Mouse (Mus musculus) hindbrain, postnatal 0 days (tissue): ENCODE results near the gene Gm1527. TPM values are rescaled to one million over a fixed set of nuclear protein-coding genes. Genes with fewer than 3 reads are reported as not detected.
"Not testable (repeated sequence)": the region's sequence is repeated elsewhere in the genome, so short reads cannot be mapped to it uniquely, and the experiment has no call there.

Source experiments
- ATAC-seq: fragments of 200-750 bp; cut with Nextera tagmentation; 2 replicates; pipeline ENCODE4 v1.8.0; 2017; ENCODE audit warnings: mild to moderate bottlenecking, moderate TSS enrichment, moderate library complexity
- DNase-seq: peaks from one replicate; pipeline ENCODE4 v3.0.0-alpha.2; 2015; ENCODE audit warnings: low spot score
- H3K27ac ChIP-seq: fragments of 300-500 bp; sonication (generic); 2 replicates; pipeline ENCODE4 v1.5.1; 2014; ENCODE audit warnings: mild to moderate bottlenecking
- H3K27me3 ChIP-seq: fragments of 300-500 bp; sonication (generic); 2 replicates; pipeline ENCODE4 v1.6.1; 2014; ENCODE audit warnings: low read length, mixed read lengths; ENCODE audit not compliant: insufficient read depth
- H3K36me3 ChIP-seq: fragments of 300-500 bp; sonication (generic); 2 replicates; pipeline ENCODE4 v1.6.1; 2014; ENCODE audit warnings: low read length, mixed read lengths; ENCODE audit not compliant: insufficient read depth
- H3K4me1 ChIP-seq: fragments of 300-500 bp; sonication (generic); 2 replicates; pipeline ENCODE4 v1.6.1; 2014; ENCODE audit warnings: antibody characterized with exemption, low read length, mixed read lengths; ENCODE audit not compliant: insufficient read depth
- H3K4me2 ChIP-seq: fragments of 300-500 bp; sonication (generic); 2 replicates; pipeline ENCODE4 v1.6.1; 2014; ENCODE audit warnings: low read depth, mild to moderate bottlenecking, low read length, moderate library complexity, mixed read lengths
- H3K4me3 ChIP-seq: fragments of 300-500 bp; sonication (generic); 2 replicates; pipeline ENCODE4 v1.5.1; 2014; ENCODE audit warnings: low read length
- H3K9ac ChIP-seq: fragments of 300-500 bp; sonication (generic); replicated peaks from 2 replicates; pipeline ENCODE4 v1.6.1; 2014; ENCODE audit warnings: mild to moderate bottlenecking, low read length, moderate library complexity, mixed read lengths
- H3K9me3 ChIP-seq: fragments of 300-500 bp; sonication (generic); 2 replicates; pipeline ENCODE4 v1.6.1; 2016; ENCODE audit warnings: low read length, mixed read lengths
- CTCF ChIP-seq: IDR thresholded peaks from 2 replicates; pipeline ENCODE4 v1.5.1; 2016; ENCODE audit warnings: antibody characterized with exemption, control low read depth, low read depth
- WGBS: fragments of 180-500 bp; shearing (Covaris S2); extraction: QIAGEN DNeasy Blood & Tissue Kit; methylation state at CpG from one replicate; pipeline ENCODE4 v1.1.7; 2014; 5-methylcytosine and 5-hydroxymethylcytosine counted together
- polyA plus RNA-seq: library from polyadenylated mRNA; unstranded; fragments of >200 nt; fragmentation: Nextera tagmentation; extraction: Ambion mirVana; gene quantifications from 2 replicates; pipeline ENCODE4 v1.2.1, GENCODE M21; 2015
- total RNA-seq: library from RNA; depleted of rRNA; stranded (reverse); fragments of >200 nt; gene quantifications from 2 replicates; pipeline ENCODE4 v1.2.3, GENCODE M21; 2014; rRNA removed

The Gm1527 gene
- total RNA-seq (not detected in 2 replicates), polyA plus RNA-seq (not detected in 2 replicates)

- no peak within 1 kb of the TSS for H3K4me2 ChIP-seq
- H3K9ac ChIP-seq: no peak within 1 kb of the TSS
- WGBS: 68% methylated on average over 1 of the region's 1 CpGs
- DNase-seq (no peak), ATAC-seq (no peak)
- no peak for TF ChIP-seq CTCF
- no peak within 1 kb of the TSS for H3K4me3 ChIP-seq
- H3K27ac ChIP-seq: no peak within 1 kb of the TSS
- H3K27me3 ChIP-seq: no peaks in the 10 kb centered on the region
- no peaks in the 10 kb centered on the region for H3K36me3 ChIP-seq
- no peaks in the 10 kb centered on the region for H3K9me3 ChIP-seq
- no peaks in the 10 kb centered on the region for H3K4me1 ChIP-seq
Observed at GRCm38 (mm10) chr3:28892317-28892716, at the start of gene Gm1527. Gene Gm1527, plus strand, starts transcription at chr3:28892617.

DNA sequence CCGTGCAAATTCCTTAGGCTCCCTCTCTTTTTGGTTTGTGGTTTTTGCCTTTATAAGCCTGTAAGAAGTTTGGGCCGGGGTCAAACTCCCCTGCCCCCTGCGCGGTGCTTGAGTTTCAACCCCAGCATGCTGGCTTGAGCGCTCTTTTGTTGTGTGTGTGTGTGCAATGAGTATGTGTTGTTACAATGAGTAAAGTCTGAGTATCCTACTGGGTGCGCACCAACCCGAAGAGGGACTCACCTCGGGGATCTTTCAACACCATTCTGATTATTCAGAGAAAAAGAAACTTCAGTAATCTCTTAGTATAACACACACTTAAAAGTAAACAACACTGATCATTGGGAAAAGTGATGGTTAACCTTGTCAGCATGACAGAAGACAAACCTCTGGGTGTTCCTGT, 49.2 kb upstream of the Gm1527 start:
- 38% methylated on average over 8 of the region's 8 CpGs for WGBS
- no peaks in the 10 kb centered on the region for H3K9me3 ChIP-seq
- 0 out of 2 replicates have a peak, but pooled peaks cover 4% of the 10 kb centered on the region for H3K4me1 ChIP-seq
- H3K9ac ChIP-seq: no peak overlapping the region
- no peaks in the 10 kb centered on the region for H3K27me3 ChIP-seq
- no peak overlapping the region for H3K27ac ChIP-seq
- no peak for TF ChIP-seq CTCF
- ATAC-seq (no peak), DNase-seq (no peak)
- H3K4me3 ChIP-seq: no peak overlapping the region
- no peak overlapping the region for H3K4me2 ChIP-seq
- no peaks in the 10 kb centered on the region for H3K36me3 ChIP-seq

DNA sequence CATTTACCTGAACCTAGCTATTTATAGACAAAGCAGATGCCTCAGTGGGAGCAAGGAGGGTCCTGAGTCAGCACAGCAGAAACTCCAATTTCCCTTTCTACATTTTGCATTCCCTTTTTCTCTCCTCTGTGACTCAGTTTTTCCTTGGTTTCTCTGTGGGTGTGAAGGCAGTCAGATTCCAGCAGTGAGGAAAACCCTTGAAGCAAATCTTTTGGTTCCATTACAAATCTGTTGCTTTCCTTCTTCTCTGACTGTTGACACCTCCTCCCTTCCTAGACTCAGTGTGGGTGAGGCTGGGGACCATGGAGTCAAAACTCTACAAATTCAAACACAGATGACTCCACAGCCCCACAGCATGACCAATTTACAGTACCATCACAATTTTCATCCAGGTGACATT, 45.3 kb upstream of the Gm1527 start:
- Histone ChIP-seq H3K4me3 (no peak overlapping the region), H3K9me3 (no peaks in the 10 kb centered on the region), H3K27me3 (no peaks in the 10 kb centered on the region), H3K4me1 (0 out of 2 replicates have a peak, but pooled peaks cover 2% of the 10 kb centered on the region), H3K27ac (no peak overlapping the region), H3K9ac (no peak overlapping the region), H3K4me2 (no peak overlapping the region), H3K36me3 (no peaks in the 10 kb centered on the region)
- ATAC-seq (no peak), DNase-seq (no peak)
- no peak for TF ChIP-seq CTCF

GRCm38 (mm10) chr3:28852174-28852573, 40.2 kb upstream of the Gm1527 start:
- not testable (repeated sequence) for H3K27ac ChIP-seq, H3K27me3 ChIP-seq, DNase-seq, ATAC-seq, H3K9me3 ChIP-seq, H3K9ac ChIP-seq, H3K4me3 ChIP-seq, H3K4me1 ChIP-seq, H3K4me2 ChIP-seq, H3K36me3 ChIP-seq
- 90% methylated on average over 3 of the region's 3 CpGs for WGBS

DNA sequence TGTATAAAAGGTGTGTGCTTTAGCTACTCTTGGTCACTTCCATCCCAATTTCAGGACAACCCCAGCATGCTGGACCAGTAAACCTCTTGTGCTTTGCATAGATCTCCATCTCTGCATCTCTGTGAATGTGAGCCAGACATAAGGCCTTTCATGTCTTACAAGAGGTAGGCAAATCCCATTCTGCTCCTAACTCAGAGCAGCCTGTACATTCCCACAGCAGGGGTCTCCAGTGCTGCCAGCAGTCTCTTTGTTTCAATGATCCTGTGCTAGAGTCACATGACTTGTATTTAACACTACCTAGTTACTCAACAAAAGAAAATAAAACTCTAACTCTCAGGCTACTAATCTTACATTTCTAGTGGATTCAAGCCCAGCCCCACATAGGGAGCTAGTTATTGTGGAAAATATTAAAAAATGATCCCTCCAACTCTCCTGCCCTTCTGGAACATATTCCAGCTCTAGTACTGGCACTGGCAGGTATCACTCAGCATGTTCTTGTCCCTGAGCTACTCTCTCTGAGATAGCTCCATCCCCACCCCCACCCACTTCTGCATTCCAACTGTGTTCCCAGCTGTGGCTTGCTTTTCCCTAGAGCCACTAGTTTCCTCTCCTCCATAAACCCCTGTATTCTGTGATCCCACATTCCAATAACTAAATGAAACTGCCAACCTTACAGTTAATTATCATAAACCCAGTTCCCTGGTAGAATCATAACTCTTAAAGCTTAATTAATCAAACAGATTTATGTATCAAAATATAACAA, 32.6 kb upstream of the Gm1527 start:
- not testable (repeated sequence) for H3K36me3 ChIP-seq, ATAC-seq, H3K9me3 ChIP-seq, DNase-seq, H3K4me2 ChIP-seq, H3K4me3 ChIP-seq, H3K9ac ChIP-seq, H3K4me1 ChIP-seq, H3K27ac ChIP-seq, H3K27me3 ChIP-seq

DNA sequence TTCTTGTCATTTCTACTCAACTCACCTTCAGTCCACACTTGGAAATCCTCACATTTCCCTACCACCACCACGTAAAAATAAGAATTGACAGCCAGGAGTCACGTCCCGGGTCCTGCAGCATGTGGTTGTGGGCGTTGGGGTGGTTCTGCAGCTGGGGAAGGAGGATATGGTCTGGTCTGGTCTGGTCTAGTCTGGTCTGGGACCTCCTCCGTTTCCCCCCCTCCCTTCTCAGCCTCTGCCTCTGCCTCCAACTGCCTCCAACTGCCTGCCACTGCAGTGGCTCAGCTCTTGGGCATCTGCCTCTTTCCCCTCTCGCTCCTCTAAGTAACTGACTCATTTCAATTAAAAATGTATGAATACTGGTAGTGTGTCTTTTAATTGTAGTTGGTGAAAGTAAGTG, 4.5 kb downstream of the Gm1527 start:
- H3K4me3 ChIP-seq, H3K4me1 ChIP-seq, H3K4me2 ChIP-seq, H3K27ac ChIP-seq, DNase-seq, H3K27me3 ChIP-seq, H3K9me3 ChIP-seq, H3K9ac ChIP-seq, ATAC-seq, H3K36me3 ChIP-seq: not testable (repeated sequence)
- WGBS: 65% methylated on average over 6 of the region's 6 CpGs

GRCm38 (mm10) chr3:28965931-28966330, 73.5 kb downstream of the Gm1527 start:
- no peaks in the 10 kb centered on the region for H3K4me1 ChIP-seq
- H3K4me3 ChIP-seq: no peak overlapping the region
- H3K9me3 ChIP-seq: no peaks in the 10 kb centered on the region
- DNase-seq: no peak
- ATAC-seq: no peak
- no peaks in the 10 kb centered on the region for H3K27me3 ChIP-seq
- TF ChIP-seq CTCF: no peak
- no peak overlapping the region for H3K9ac ChIP-seq
- no peak overlapping the region for H3K27ac ChIP-seq
- no peak overlapping the region for H3K4me2 ChIP-seq
- H3K36me3 ChIP-seq: no peaks in the 10 kb centered on the region
- WGBS: 93% methylated on average over 2 of the region's 2 CpGs
